Mouse (Mus musculus): ENCODE results near the gene Adad2. TPM values are rescaled to one million over a fixed set of nuclear protein-coding genes. Genes with fewer than 3 reads are reported as not detected.

Adad2 gene
- polyA plus RNA-seq, 1 experiment: 0.34 TPM

DNA sequence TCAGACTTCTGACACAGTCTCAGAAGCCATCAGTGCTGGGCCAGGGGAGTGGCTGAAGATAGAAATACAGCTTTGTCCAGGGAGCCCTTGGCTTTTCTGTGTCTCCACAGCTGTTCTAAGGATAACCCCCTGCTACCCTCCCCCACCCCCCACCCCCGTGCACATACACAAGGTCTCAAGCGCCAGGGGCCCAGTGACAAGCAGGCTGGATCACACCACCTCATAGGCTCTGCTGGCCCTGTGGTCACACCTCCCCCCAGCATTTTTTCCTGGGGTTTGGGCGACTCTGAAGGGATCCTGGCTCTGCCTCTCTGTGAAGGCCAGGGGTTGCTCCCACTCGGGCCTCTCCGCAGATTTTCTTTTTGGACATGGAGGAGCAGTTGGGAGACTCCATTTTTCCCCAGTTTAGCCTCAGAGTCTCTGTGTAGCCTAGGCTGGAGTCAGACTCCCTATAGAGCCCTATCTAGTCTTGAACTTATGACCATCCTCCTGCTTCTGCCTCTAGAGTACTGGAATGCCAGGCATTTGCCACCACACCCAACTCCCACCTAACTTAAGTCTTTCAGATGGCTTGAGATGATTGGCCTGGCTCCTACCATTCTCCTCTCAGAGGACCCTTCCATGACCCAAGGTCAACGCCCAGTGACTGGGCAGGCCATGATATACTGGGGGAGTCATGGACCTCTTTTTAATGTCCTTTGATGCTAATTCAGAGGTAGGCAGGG lies 7.7 kb downstream of the Adad2 start:
- H3K27me3 ChIP-seq (ENCODE audit: control insufficient read depth, insufficient read depth, low read length): no peaks in the 10 kb centered on the region
- WGBS: 82% methylated on average over 6 of the region's 6 CpGs
- H3K4me1 ChIP-seq (replicated peaks; ENCODE audit: control insufficient read depth, insufficient read depth, low read length): no peaks in the 10 kb centered on the region
- DNase-seq: no peak
- TF ChIP-seq CTCF (IDR thresholded peaks at IDR 0.05; ENCODE audit: borderline replicate concordance, control insufficient read depth, extremely low read depth, insufficient read depth, low read length, poor library complexity): no peak
- H3K27ac ChIP-seq (ENCODE audit: control insufficient read depth, insufficient read depth, low read length): no peak overlapping the region
- H3K36me3 ChIP-seq (ENCODE audit: control insufficient read depth, insufficient read depth, low read length): no peaks in the 10 kb centered on the region
- H3K4me3 ChIP-seq (ENCODE audit: control insufficient read depth, insufficient read depth, low read length): no peak overlapping the region

DNA sequence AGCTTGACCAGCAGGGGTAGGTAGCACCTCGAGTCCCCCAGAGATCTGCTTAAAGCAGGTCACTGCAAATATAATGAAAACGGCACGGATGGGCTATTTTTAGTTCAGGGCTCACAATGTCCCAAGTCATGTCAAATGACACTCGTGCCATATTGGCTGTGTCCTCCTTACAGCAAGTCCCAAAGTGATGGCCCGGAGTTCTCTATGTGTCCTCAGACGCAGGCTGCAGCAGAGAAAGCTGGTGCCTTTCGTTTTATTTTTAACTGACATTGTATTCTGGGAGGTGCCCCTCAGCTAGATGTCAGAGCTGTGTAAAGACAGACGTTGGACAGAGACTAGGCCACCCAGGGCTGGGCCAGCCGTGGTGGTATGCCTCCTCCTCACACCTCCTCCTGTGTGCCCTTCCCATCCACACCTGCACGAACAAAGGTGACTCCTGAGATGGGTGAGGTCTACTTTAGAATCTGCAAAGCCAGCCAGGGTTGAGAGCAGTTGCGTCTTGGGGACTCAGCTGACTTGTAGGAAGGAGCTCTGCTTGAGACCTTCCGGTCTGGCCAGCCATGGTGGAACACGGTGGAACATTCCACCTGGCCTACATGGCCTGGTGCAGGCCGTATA lies 8.4 kb downstream of the Adad2 start:
- no peak overlapping the region for H3K4me3 ChIP-seq (ENCODE audit: control insufficient read depth, insufficient read depth, low read length)
- H3K4me1 ChIP-seq (replicated peaks; ENCODE audit: control insufficient read depth, insufficient read depth, low read length): no peaks in the 10 kb centered on the region
- H3K27ac ChIP-seq (ENCODE audit: control insufficient read depth, insufficient read depth, low read length): no peak overlapping the region
- 89% methylated on average over 14 of the region's 14 CpGs for WGBS
- TF ChIP-seq CTCF (IDR thresholded peaks at IDR 0.05; ENCODE audit: borderline replicate concordance, control insufficient read depth, extremely low read depth, insufficient read depth, low read length, poor library complexity) (no peak), POLR2A (IDR thresholded peaks at IDR 0.05; ENCODE audit: control insufficient read depth, extremely low read depth, insufficient read depth, low read length, poor library complexity) (no peak)
- DNase-seq: no peak
- H3K36me3 ChIP-seq (ENCODE audit: control insufficient read depth, insufficient read depth, low read length): no peaks in the 10 kb centered on the region
- no peaks in the 10 kb centered on the region for H3K27me3 ChIP-seq (ENCODE audit: control insufficient read depth, insufficient read depth, low read length)

DNA sequence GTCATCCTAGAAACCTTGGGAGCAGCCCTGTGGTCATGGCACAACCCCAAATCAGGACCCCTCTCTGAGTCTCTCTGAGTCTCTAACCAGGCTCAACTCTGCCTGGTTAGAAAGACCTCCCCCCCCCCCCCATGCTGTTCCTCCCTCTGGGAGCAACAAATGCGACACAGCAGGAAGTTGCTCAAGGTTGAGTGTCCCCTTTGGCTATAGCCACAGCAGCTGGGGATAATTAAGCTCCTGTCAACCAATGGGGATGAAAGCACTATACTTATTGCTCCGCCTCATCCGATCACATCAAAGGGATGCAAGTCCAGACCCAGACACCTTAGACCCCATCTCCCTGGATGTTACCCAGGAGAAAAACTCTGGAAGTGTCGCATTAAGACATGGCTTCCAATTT lies 10.0 kb downstream of the Adad2 start:
- Histone ChIP-seq H3K27me3 (ENCODE audit: control insufficient read depth, insufficient read depth, low read length) (no peaks in the 10 kb centered on the region), H3K4me1 (replicated peaks; ENCODE audit: control insufficient read depth, insufficient read depth, low read length) (no peaks in the 10 kb centered on the region), H3K4me3 (ENCODE audit: control insufficient read depth, insufficient read depth, low read length) (no peak overlapping the region), H3K27ac (ENCODE audit: control insufficient read depth, insufficient read depth, low read length) (no peak overlapping the region), H3K36me3 (ENCODE audit: control insufficient read depth, insufficient read depth, low read length) (no peaks in the 10 kb centered on the region)
- 66% methylated on average over 4 of the region's 4 CpGs for WGBS
- TF ChIP-seq CTCF (IDR thresholded peaks at IDR 0.05; ENCODE audit: borderline replicate concordance, control insufficient read depth, extremely low read depth, insufficient read depth, low read length, poor library complexity) (no peak), POLR2A (IDR thresholded peaks at IDR 0.05; ENCODE audit: control insufficient read depth, extremely low read depth, insufficient read depth, low read length, poor library complexity) (no peak)
- no peak for DNase-seq

GRCm38 (mm10) chr8:119623061-119623460 lies 10.5 kb downstream of the Adad2 start:
- H3K27me3 ChIP-seq (ENCODE audit: control insufficient read depth, insufficient read depth, low read length): no peaks in the 10 kb centered on the region
- H3K27ac ChIP-seq (ENCODE audit: control insufficient read depth, insufficient read depth, low read length): no peak overlapping the region
- no peak for TF ChIP-seq CTCF (IDR thresholded peaks at IDR 0.05; ENCODE audit: borderline replicate concordance, control insufficient read depth, extremely low read depth, insufficient read depth, low read length, poor library complexity)
- TF ChIP-seq POLR2A (IDR thresholded peaks at IDR 0.05; ENCODE audit: control insufficient read depth, extremely low read depth, insufficient read depth, low read length, poor library complexity): no peak
- no peaks in the 10 kb centered on the region for H3K4me1 ChIP-seq (replicated peaks; ENCODE audit: control insufficient read depth, insufficient read depth, low read length)
- H3K4me3 ChIP-seq (ENCODE audit: control insufficient read depth, insufficient read depth, low read length): no peak overlapping the region
- no peaks in the 10 kb centered on the region for H3K36me3 ChIP-seq (ENCODE audit: control insufficient read depth, insufficient read depth, low read length)
- no peak for DNase-seq
- WGBS: 87% methylated on average over 8 of the region's 8 CpGs

DNA sequence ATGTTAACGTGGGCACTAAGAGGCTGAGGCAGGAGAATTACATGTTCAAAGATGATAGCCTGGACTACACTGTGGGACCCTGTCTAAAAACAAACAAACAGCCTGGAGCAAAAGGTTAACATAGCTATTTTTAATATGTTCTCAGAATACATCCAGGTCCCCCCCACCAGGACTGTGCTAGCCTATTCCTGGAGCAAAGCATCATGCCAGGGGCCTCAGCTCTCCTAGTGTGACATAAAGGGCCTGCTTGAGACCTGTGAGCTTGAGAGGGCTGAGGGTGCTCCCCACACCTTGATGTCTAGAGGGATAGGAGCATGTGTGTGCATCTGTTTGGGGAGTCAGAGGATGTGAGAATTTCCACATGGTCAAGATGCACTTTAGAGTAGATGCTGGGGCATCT lies 11.2 kb downstream of the Adad2 start:
- Histone ChIP-seq H3K27me3 (ENCODE audit: control insufficient read depth, insufficient read depth, low read length) (no peaks in the 10 kb centered on the region), H3K27ac (ENCODE audit: control insufficient read depth, insufficient read depth, low read length) (no peak overlapping the region), H3K36me3 (ENCODE audit: control insufficient read depth, insufficient read depth, low read length) (no peaks in the 10 kb centered on the region), H3K4me1 (replicated peaks; ENCODE audit: control insufficient read depth, insufficient read depth, low read length) (no peaks in the 10 kb centered on the region), H3K4me3 (ENCODE audit: control insufficient read depth, insufficient read depth, low read length) (no peak overlapping the region)
- 95% methylated on average over 1 of the region's 1 CpGs for WGBS
- TF ChIP-seq CTCF (IDR thresholded peaks at IDR 0.05; ENCODE audit: borderline replicate concordance, control insufficient read depth, extremely low read depth, insufficient read depth, low read length, poor library complexity) (no peak), POLR2A (IDR thresholded peaks at IDR 0.05; ENCODE audit: control insufficient read depth, extremely low read depth, insufficient read depth, low read length, poor library complexity) (no peak)
- no peak for DNase-seq

DNA sequence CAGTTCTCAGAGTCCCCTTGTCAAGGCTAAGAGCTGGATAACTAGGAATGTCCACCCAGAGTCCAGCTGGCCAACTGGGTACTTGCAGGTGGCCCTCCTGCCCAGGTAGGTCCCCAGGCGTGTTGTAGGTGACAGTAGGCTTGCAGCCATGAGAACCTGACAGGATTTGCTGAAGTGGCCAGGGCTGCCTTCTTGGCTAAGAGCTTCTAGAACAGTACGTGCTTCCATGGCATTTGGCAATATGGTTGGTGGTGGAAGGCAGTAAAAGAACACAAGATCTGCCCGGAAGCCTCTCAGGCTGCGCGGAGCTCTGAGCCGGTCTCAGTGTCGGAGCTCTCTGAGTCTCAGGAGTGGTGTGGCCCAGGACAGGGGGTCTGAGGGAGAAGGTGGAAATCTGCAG lies 12.4 kb downstream of the Adad2 start:
- no peak for DNase-seq
- Histone ChIP-seq H3K4me1 (replicated peaks; ENCODE audit: control insufficient read depth, insufficient read depth, low read length) (no peaks in the 10 kb centered on the region), H3K27ac (ENCODE audit: control insufficient read depth, insufficient read depth, low read length) (no peak overlapping the region), H3K27me3 (ENCODE audit: control insufficient read depth, insufficient read depth, low read length) (no peaks in the 10 kb centered on the region), H3K4me3 (ENCODE audit: control insufficient read depth, insufficient read depth, low read length) (no peak overlapping the region), H3K36me3 (ENCODE audit: control insufficient read depth, insufficient read depth, low read length) (no peaks in the 10 kb centered on the region)
- TF ChIP-seq CTCF (IDR thresholded peaks at IDR 0.05; ENCODE audit: borderline replicate concordance, control insufficient read depth, extremely low read depth, insufficient read depth, low read length, poor library complexity): no peak
- no peak for TF ChIP-seq POLR2A (IDR thresholded peaks at IDR 0.05; ENCODE audit: control insufficient read depth, extremely low read depth, insufficient read depth, low read length, poor library complexity)
- WGBS: 93% methylated on average over 7 of the region's 7 CpGs
